Mouse (Mus musculus) limb, embryonic 11.5 days (tissue): ENCODE results near the gene Gm28308. TPM values are rescaled to one million over a fixed set of nuclear protein-coding genes. Genes with fewer than 3 reads are reported as not detected.

Experiments used
- ATAC-seq: fragments of 200-750 bp; cut with Nextera tagmentation; 2 replicates; pipeline ENCODE4 v1.8.0; 2017; ENCODE audit warnings: low read depth; ENCODE audit not compliant: insufficient number of reproducible peaks, low FRiP score, low TSS enrichment
- DNase-seq: peaks from one replicate; pipeline ENCODE4 v3.0.0-alpha.2; 2015; ENCODE audit warnings: low spot score
- H3K27ac ChIP-seq: fragments of 300-500 bp; sonication (generic); replicated peaks from 2 replicates; pipeline ENCODE4 v1.5.1; 2014; ENCODE audit warnings: low read depth, mild to moderate bottlenecking, low read length
- H3K27me3 ChIP-seq: fragments of 300-500 bp; sonication (generic); 2 replicates; pipeline ENCODE4 v1.6.1; 2014; ENCODE audit warnings: mild to moderate bottlenecking, low read length, mixed read lengths; ENCODE audit not compliant: control insufficient read depth, insufficient read depth
- H3K36me3 ChIP-seq: fragments of 300-500 bp; sonication (generic); 2 replicates; pipeline ENCODE4 v1.6.1; 2014; ENCODE audit warnings: mild to moderate bottlenecking, low read length, moderate library complexity, mixed read lengths; ENCODE audit not compliant: control insufficient read depth, insufficient read depth
- H3K4me1 ChIP-seq: fragments of 300-500 bp; sonication (generic); 2 replicates; pipeline ENCODE4 v1.6.1; 2014; ENCODE audit warnings: low read length, mixed read lengths; ENCODE audit not compliant: control insufficient read depth, insufficient read depth
- H3K4me2 ChIP-seq: fragments of 300-500 bp; sonication (generic); 2 replicates; pipeline ENCODE4 v1.6.1; 2014; ENCODE audit warnings: low read depth, mild to moderate bottlenecking, moderate library complexity; ENCODE audit not compliant: severe bottlenecking
- H3K4me3 ChIP-seq: fragments of 300-500 bp; sonication (generic); 2 replicates; pipeline ENCODE4 v1.5.1; 2014; ENCODE audit warnings: low read depth, low read length
- H3K9ac ChIP-seq: fragments of 300-500 bp; sonication (generic); 2 replicates; pipeline ENCODE4 v1.6.1; 2014; ENCODE audit warnings: mild to moderate bottlenecking, low read length
- H3K9me3 ChIP-seq: fragments of 300-500 bp; sonication (generic); 2 replicates; pipeline ENCODE4 v1.6.1; 2016; ENCODE audit warnings: low read length; ENCODE audit not compliant: control insufficient read depth
- WGBS: fragments of 180-500 bp; shearing (Covaris S2); extraction: QIAGEN DNeasy Blood & Tissue Kit; methylation state at CpG from one replicate; pipeline ENCODE4 v1.1.7; 2014; 5-methylcytosine and 5-hydroxymethylcytosine counted together
- polyA plus RNA-seq: library from polyadenylated mRNA; unstranded; fragments of >200 nt; fragmentation: Nextera tagmentation; extraction: Ambion mirVana; gene quantifications from 2 replicates; pipeline ENCODE4 v1.2.1, GENCODE M21; 2014

Gm28308 gene
- polyA plus RNA-seq, 1 experiment from 2014 or later, result 1.3 TPM

DNA sequence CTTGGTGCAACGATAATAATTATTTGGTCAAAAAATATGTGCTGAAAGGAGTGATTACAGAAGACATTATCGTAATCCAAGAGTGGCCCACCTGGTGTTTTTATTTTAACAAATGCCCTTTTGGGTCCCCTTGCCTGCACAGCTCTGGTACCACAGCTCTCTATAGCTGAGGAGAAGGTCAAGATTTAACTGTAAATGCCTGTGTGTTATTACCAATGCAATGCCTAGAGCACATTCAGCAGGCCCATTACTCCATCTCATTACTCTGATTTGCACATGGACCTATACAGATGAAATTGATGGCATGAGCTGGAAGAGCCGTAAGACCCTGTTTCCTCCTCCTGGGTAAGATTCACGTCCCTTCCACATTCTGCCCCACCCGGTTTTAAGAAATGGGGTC lies 74.0 kb downstream of the Gm28308 start:
- ATAC-seq (no peak), DNase-seq (no peak)
- no peaks in the 10 kb centered on the region for H3K27me3 ChIP-seq
- H3K27ac ChIP-seq, result no peak overlapping the region
- no peaks in the 10 kb centered on the region for H3K36me3 ChIP-seq
- no peaks in the 10 kb centered on the region; the same call in 1 of the 2 replicates for H3K4me1 ChIP-seq
- WGBS, result 83% methylated on average over 5 of the region's 5 CpGs
- no peak overlapping the region for H3K4me3 ChIP-seq
- no peak overlapping the region for H3K9ac ChIP-seq
- no peak overlapping the region for H3K4me2 ChIP-seq
- H3K9me3 ChIP-seq, result no peaks in the 10 kb centered on the region

DNA sequence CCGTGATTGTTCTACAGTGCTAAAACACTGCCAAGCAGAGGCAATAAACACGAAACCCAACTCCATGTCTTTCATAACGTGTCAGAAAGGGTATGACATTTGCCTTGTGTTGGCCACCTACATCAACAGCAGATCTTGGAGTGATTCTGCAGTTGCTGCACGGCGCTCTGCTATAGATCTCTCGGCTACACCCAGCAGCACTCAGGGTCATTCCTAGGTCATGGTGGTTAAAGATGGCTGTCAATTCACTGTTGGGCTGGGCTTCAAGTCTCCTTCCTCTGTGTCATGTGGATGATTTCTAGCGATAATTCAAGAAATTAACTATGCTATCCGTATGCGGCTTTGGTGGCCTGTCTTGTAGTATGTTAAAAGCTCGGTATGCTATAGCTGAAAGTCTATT lies 74.6 kb downstream of the Gm28308 start:
- Histone ChIP-seq H3K4me2 (no peak overlapping the region), H3K27ac (no peak overlapping the region), H3K36me3 (no peaks in the 10 kb centered on the region), H3K9ac (no peak overlapping the region), H3K4me3 (no peak overlapping the region), H3K4me1 (no peaks in the 10 kb centered on the region; the same call in 1 of the 2 replicates), H3K9me3 (no peaks in the 10 kb centered on the region), H3K27me3 (no peaks in the 10 kb centered on the region)
- WGBS, result 51% methylated on average over 10 of the region's 10 CpGs
- ATAC-seq (no peak), DNase-seq (no peak)

DNA sequence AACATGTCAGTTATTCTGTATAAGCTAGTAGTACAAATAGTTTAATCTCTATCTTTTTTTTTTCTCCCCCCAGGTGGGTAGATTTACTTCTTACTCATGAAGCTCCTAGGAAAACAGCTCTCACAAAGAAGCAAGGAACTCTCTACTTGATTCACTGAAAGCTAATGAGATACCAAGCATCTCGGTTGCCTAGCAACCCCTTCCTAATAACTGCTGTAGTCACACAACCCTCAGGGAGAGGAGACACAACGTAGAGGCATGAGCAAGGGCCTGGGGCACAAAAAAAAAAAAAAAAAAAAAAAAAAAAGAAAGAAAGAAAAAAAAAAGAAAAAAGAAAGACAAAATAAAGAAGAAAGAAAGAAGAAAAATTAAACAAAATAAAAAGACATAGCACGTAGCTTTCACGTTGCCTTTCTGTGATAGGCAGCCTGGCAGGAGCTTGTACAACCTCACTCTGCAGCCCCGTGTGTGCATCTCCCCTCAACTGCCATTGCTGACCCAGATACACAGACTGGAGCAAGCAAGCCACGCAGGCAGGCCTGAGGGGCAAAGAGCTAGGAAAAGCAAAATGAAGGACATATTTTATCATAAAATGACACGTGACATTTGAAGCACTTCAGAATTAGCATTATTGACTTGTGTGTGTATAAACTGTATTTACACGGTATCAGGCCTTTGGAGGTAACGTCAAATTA lies 75.2 kb downstream of the Gm28308 start:
- H3K4me1 ChIP-seq, result no peaks in the 10 kb centered on the region; the same call in 1 of the 2 replicates
- H3K4me2 ChIP-seq, result no peak overlapping the region
- no peak overlapping the region for H3K27ac ChIP-seq
- no peaks in the 10 kb centered on the region for H3K9me3 ChIP-seq
- H3K36me3 ChIP-seq, result no peaks in the 10 kb centered on the region
- no peak for ATAC-seq
- no peaks in the 10 kb centered on the region for H3K27me3 ChIP-seq
- DNase-seq, result no peak
- no peak overlapping the region for H3K4me3 ChIP-seq
- WGBS, result 66% methylated on average over 9 of the region's 9 CpGs
- no peak overlapping the region for H3K9ac ChIP-seq

DNA sequence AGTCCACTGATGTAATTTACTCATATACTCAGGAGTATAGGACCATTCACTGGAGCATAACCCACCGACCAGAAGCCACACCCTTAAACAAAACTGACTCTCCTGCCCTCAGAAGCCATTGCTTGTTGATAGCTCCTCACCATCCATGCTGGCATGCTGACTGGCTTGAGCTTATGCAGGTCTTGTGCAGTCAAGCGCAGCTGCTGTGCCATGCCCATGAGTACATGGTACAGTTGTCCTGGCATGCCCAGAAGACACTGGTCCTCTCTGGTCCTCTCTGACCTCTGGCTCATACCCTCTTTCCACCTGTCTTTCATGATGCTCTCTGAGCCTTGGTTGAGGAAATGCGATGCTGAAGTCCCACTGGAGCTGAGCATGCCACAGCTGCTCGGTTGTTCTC lies 89.5 kb downstream of the Gm28308 start:
- no peaks in the 10 kb centered on the region for H3K9me3 ChIP-seq
- 86% methylated on average over 4 of the region's 4 CpGs for WGBS
- 0 out of 2 replicates have a peak, but pooled peaks cover 3% of the 10 kb centered on the region for H3K27me3 ChIP-seq
- no peak overlapping the region for H3K27ac ChIP-seq
- no peak for ATAC-seq
- no peak overlapping the region for H3K4me3 ChIP-seq
- no peak for DNase-seq
- no peak overlapping the region for H3K9ac ChIP-seq
- no peak overlapping the region for H3K4me2 ChIP-seq
- no peaks in the 10 kb centered on the region for H3K4me1 ChIP-seq
- H3K36me3 ChIP-seq, result no peaks in the 10 kb centered on the region

DNA sequence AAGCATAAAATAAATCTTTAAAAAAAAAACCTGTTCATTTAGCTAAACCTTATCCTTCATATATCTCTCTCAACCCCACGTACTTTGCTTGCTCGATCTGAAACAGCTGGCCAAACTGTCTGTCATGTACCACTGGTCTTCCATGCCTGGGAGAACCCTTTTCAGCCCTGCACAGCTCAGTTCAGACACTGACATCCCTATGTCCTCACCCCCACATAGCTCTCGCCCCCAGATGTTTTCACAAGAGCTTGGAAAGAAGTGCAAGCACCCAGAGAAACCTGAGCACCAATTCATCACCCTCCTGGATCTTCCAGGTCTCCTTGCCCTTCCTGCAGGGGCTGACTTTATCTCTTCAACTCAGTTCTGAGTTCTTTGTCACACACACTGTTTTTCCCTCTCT lies 92.0 kb downstream of the Gm28308 start:
- 53% methylated on average over 3 of the region's 3 CpGs for WGBS
- Histone ChIP-seq H3K4me3 (no peak overlapping the region), H3K36me3 (no peaks in the 10 kb centered on the region), H3K27ac (no peak overlapping the region), H3K27me3 (0 out of 2 replicates have a peak, but pooled peaks cover 3% of the 10 kb centered on the region), H3K9me3 (no peaks in the 10 kb centered on the region), H3K9ac (no peak overlapping the region), H3K4me1 (peaks cover 6% of the 10 kb centered on the region), H3K4me2 (no peak overlapping the region)
- DNase-seq, result no peak
- no peak for ATAC-seq

DNA sequence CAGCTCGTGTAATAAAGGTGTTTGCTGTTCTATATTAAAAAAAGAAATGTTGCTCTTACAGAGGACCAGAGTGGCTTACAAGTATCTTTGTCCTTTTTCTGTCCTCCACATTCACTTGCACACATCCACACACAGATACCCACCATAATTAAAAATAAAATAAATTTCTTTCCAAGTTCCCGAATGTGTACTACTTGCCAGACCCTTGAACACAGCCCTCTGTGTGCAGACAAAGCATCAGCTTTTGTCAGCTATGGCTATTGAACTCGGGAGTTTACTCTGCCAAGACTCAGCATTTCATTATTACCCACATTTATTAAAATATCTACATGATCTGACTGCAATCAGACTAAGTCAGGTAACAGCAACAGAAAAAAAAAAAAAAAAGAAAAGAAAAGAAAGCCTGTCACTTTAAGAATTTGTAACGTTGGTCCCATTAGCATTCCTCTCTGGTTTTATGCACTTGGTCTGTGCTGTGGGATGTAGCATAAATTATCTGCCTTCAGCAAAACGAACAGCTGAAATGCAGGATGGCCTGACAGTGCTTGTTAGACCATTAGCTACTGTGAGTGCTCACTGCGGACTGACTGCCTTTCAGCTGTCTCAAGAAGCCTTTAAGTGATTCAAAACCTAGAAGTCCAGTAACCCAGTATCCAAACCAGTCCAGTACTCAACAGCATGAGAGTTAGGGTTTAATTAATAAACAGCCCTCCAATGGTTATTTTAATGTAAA lies 94.1 kb downstream of the Gm28308 start:
- Histone ChIP-seq H3K27ac (no peak overlapping the region), H3K4me1 (peaks cover 13% of the 10 kb centered on the region), H3K27me3 (0 out of 2 replicates have a peak, but pooled peaks cover 3% of the 10 kb centered on the region), H3K4me3 (no peak overlapping the region), H3K9me3 (no peaks in the 10 kb centered on the region), H3K9ac (no peak overlapping the region), H3K4me2 (no peak overlapping the region), H3K36me3 (no peaks in the 10 kb centered on the region)
- 12% methylated on average over 6 of the region's 6 CpGs for WGBS
- ATAC-seq, result no peak
- DNase-seq, result no peak

DNA sequence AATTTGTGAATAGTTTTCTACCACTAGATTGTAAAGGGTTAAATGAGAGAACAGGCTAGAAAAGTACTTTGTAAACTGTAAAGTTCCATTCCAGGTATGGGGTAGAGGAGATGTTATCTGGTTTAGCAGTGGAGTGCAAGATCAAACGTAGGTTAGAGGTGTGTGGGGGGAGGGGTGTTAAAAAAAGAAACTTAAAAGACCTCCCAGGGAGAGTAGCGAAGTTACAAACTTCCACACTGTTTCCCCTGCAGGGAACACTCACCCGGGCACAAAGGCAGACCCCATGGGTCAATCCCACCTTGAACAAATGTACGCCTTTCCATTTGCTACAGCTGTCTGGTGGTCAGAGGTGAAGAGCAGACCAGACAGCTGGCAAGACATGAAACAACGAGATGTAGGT lies 97.2 kb downstream of the Gm28308 start:
- Histone ChIP-seq H3K9me3 (no peaks in the 10 kb centered on the region), H3K27me3 (0 out of 2 replicates have a peak, but pooled peaks cover 3% of the 10 kb centered on the region), H3K27ac (no peak overlapping the region), H3K9ac (no peak overlapping the region), H3K4me1 (peaks cover 13% of the 10 kb centered on the region), H3K4me3 (no peak overlapping the region), H3K36me3 (no peaks in the 10 kb centered on the region), H3K4me2 (no peak overlapping the region)
- ATAC-seq (no peak), DNase-seq (no peak)
- 2% methylated on average over 5 of the region's 5 CpGs for WGBS
